ENCODE assay signal across 9 mouse cellular contexts in genomic region chr15:80225796-80226195, GRCm38 (mm10). TPM values are rescaled to one million over a fixed set of nuclear protein-coding genes. Genes with fewer than 3 reads are reported as not detected.
DNase-seq lines count a peak whose midpoint lies in the region; ATAC-seq lines count a peak whose summit lies in the region.
"Had no signal": no experiment of that assay in that cellular context is flagged by ENCODE, and none has a peak within 500 bp of the region (broad histone marks: within the 10 kb centered on the region; RNA-seq: fewer than 3 reads in every experiment).

No protein-coding gene starts in this region.

- H3K9ac ChIP-seq in hindbrain, embryonic 12.5 days: no peak overlapping the region
- H3K9ac ChIP-seq: lung, embryonic 15.5 days had no signal

- no peak overlapping the region for H3K4me3 ChIP-seq in hindbrain, embryonic 10.5 days
- no peak overlapping the region for H3K4me3 ChIP-seq in hindbrain, embryonic 12.5 days
- H3K4me3 ChIP-seq: lung, embryonic 15.5 days had no signal

- no peaks in the 10 kb centered on the region for H3K9me3 ChIP-seq in hindbrain, embryonic 10.5 days
- no peaks in the 10 kb centered on the region for H3K9me3 ChIP-seq in hindbrain, embryonic 12.5 days (replicated peaks)
- H3K9me3 ChIP-seq: lung, embryonic 15.5 days had no signal

- no peak overlapping the region for H3K27ac ChIP-seq in hindbrain, embryonic 10.5 days
- H3K27ac ChIP-seq in hindbrain, embryonic 12.5 days: no peak overlapping the region
- H3K27ac ChIP-seq: lung, embryonic 15.5 days had no signal

- peaks cover 6% of the 10 kb centered on the region; the same call in 1 of the 2 replicates for H3K27me3 ChIP-seq in hindbrain, embryonic 10.5 days (ENCODE audit: insufficient read depth, poor library complexity, severe bottlenecking)
- no peaks in the 10 kb centered on the region for H3K27me3 ChIP-seq in hindbrain, embryonic 12.5 days
- H3K27me3 ChIP-seq: lung, embryonic 15.5 days had no signal

- DNase-seq in hindbrain, embryonic 10.5 days (ENCODE audit: low spot score): peak; percentile 69
- DNase-seq in B cell, adult 2 months: peak; percentile 79
- DNase-seq in ZHBTc4 (ENCODE audit: low read depth, low spot score): peak; percentile 85
- DNase-seq in embryo, embryonic 9.5 days (ENCODE audit: extremely low spot score): peak; percentile 63
- DNase-seq in kidney, postnatal 4 days: peak; percentile 79 to 81
- DNase-seq in natural killer cell, adult 2 months (ENCODE audit: low spot score in 2 of 2): peak; percentile 67 to 74
- DNase-seq in Muller cell, postnatal 12 days (ENCODE audit: inconsistent ontology term): no peak

- peaks cover 16% of the 10 kb centered on the region for H3K4me1 ChIP-seq in hindbrain, embryonic 10.5 days (replicated peaks)
- peaks cover 2% of the 10 kb centered on the region; the same call in 1 of the 2 replicates for H3K4me1 ChIP-seq in hindbrain, embryonic 12.5 days
- H3K4me1 ChIP-seq: lung, embryonic 15.5 days had no signal

- no peaks in the 10 kb centered on the region for H3K36me3 ChIP-seq in hindbrain, embryonic 10.5 days
- H3K36me3 ChIP-seq in hindbrain, embryonic 12.5 days: no peaks in the 10 kb centered on the region
- H3K36me3 ChIP-seq: lung, embryonic 15.5 days had no signal

- no peak for ATAC-seq in hindbrain, embryonic 12.5 days (ENCODE audit: low FRiP score)

- H3K4me2 ChIP-seq in hindbrain, embryonic 12.5 days (replicated peaks): no peak overlapping the region
- H3K4me2 ChIP-seq: lung, embryonic 15.5 days had no signal

- 49% methylated on average over 2 of the region's 2 CpGs for WGBS in hindbrain, embryonic 10.5 days
- 48% methylated on average over 2 of the region's 2 CpGs for WGBS in hindbrain, embryonic 12.5 days

RNA-seq across cellular contexts. Expression of gene Mief1, which starts 8.0 kb away (rescaled TPM):
- polyA plus RNA-seq in hindbrain, embryonic 10.5 days (2016; fragmentation: Nextera tagmentation; extraction: Ambion mirVana): 38.6 and 39.3 TPM in 2 replicates
- 41.3 and 43.8 TPM in 2 replicates for polyA plus RNA-seq in hindbrain, embryonic 12.5 days (2016; fragmentation: Nextera tagmentation; extraction: Ambion mirVana)

RNA-seq across cellular contexts. Expression of gene AC140267.1, which starts 9.8 kb away (rescaled TPM):
- polyA plus RNA-seq in hindbrain, embryonic 10.5 days (2016; fragmentation: Nextera tagmentation; extraction: Ambion mirVana): not detected in 2 replicates
- not detected in 2 replicates for polyA plus RNA-seq in hindbrain, embryonic 12.5 days (2016; fragmentation: Nextera tagmentation; extraction: Ambion mirVana)
- polyA plus RNA-seq: lung, embryonic 15.5 days had no signal

RNA-seq across cellular contexts. Expression of gene Atf4, which starts 29.2 kb away (rescaled TPM):
- polyA plus RNA-seq in hindbrain, embryonic 10.5 days (2016; fragmentation: Nextera tagmentation; extraction: Ambion mirVana): 111 TPM in 2 replicates
- 115 and 128 TPM in 2 replicates for polyA plus RNA-seq in hindbrain, embryonic 12.5 days (2016; fragmentation: Nextera tagmentation; extraction: Ambion mirVana)

RNA-seq across cellular contexts. Expression of gene Rps19bp1, which starts 38.3 kb away (rescaled TPM):
- polyA plus RNA-seq in hindbrain, embryonic 10.5 days (2016; fragmentation: Nextera tagmentation; extraction: Ambion mirVana): 67.4 TPM in 2 replicates
- polyA plus RNA-seq in hindbrain, embryonic 12.5 days (2016; fragmentation: Nextera tagmentation; extraction: Ambion mirVana): 59.9 and 65.8 TPM in 2 replicates

RNA-seq across cellular contexts. Expression of gene Mgat3, which starts 52.3 kb away (rescaled TPM):
- 6.3 and 8.6 TPM in 2 replicates for polyA plus RNA-seq in hindbrain, embryonic 10.5 days (2016; fragmentation: Nextera tagmentation; extraction: Ambion mirVana)
- polyA plus RNA-seq in hindbrain, embryonic 12.5 days (2016; fragmentation: Nextera tagmentation; extraction: Ambion mirVana): 12.0 and 12.2 TPM in 2 replicates
